Mouse (Mus musculus): ENCODE measurements around the gene Sbf1.

GRCm38 (mm10) chr15:89323656-89324055 lies 8.5 kb upstream of the Sbf1 start:
- TF ChIP-seq CTCF (IDR thresholded peaks at IDR 0.05; ENCODE audit: extremely low read depth, insufficient read depth, insufficient read length, insufficient replicate concordance), result no peak
- no peak for TF ChIP-seq POLR2A (IDR thresholded peaks at IDR 0.05; ENCODE audit: low read depth, low read length)
